Mouse (Mus musculus): ENCODE data around the gene Kcnab1.
A peak's percentile ranks its signal among the peaks of the same experiment; 100 is the strongest.

DNA sequence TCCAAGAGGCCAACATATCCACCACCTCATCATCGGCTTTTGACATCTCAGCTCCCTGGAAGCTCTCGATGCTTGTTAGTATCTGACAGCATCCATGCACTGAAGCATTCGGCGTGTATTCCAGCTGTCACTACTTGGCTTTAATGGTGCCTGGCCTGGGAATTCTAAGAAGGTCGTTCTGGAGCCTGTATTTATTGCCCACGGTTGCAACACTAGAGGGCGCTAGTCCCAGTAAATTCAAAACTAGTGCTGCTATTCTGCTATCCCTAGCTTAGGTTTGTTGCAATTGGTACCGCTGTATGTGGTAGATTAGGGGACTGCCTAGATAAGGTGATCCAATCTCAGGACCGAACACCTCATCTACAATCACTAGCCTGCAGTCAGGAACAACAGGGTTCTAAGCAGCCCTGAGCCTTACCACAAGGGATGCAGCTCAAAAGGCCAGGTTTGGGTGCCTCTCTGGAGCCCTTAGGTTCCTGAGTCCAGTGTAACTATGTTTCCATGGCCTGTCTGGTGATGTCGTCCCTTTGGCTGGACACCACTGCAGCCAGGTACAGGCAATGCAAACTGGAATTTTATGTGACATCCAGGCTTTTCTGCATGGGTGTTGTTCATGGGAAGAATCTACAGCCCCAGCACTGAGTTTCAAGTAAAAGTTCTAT lies 208.8 kb downstream of the Kcnab1 start:
- no peak for TF ChIP-seq POLR2A (IDR thresholded peaks at IDR 0.05; ENCODE audit: borderline replicate concordance, insufficient read depth, low read length)
- TF ChIP-seq CTCF (IDR thresholded peaks at IDR 0.05; ENCODE audit: borderline replicate concordance, insufficient read depth, low read depth, low read length) = peak; percentile 38; the same call in 1 of the 2 replicates
